Mouse (Mus musculus) adrenal gland (tissue): ENCODE data around the gene Ccnc.

Experiments used
- intact Hi-C: fragments of 180-260 bp; cut with DNase I; formaldehyde crosslinking; loops from one replicate; pipeline ENCODE4 v1.15.1; 2025
- long read RNA-seq, 2 experiments: library from polyadenylated mRNA; unstranded; transcript quantifications; one replicate each; pipeline ENCODE4 v2.0.0; 2020; ENCODE audit warnings: borderline replicate concordance in 1 of 2; ENCODE audit not compliant: insufficient replicate concordance in 1 of 2

The Ccnc gene
- long read RNA-seq, experiment 1, transcript Ccnc-203 (12 exons, 1,406 nt): major isoform, 9 of 16 reads
- long read RNA-seq, experiment 1, partial matches to known transcripts: 1 of 16 reads
- long read RNA-seq, experiment 1, other reads (novel, unspliced or antisense): 3 of 16 reads
- long read RNA-seq, experiment 2, transcript Ccnc-203 (12 exons, 1,406 nt): major isoform, 26 of 34 reads
- long read RNA-seq, experiment 2, partial matches to known transcripts: 0 of 34 reads
- long read RNA-seq, experiment 2, other reads (novel, unspliced or antisense): 3 of 34 reads

DNA sequence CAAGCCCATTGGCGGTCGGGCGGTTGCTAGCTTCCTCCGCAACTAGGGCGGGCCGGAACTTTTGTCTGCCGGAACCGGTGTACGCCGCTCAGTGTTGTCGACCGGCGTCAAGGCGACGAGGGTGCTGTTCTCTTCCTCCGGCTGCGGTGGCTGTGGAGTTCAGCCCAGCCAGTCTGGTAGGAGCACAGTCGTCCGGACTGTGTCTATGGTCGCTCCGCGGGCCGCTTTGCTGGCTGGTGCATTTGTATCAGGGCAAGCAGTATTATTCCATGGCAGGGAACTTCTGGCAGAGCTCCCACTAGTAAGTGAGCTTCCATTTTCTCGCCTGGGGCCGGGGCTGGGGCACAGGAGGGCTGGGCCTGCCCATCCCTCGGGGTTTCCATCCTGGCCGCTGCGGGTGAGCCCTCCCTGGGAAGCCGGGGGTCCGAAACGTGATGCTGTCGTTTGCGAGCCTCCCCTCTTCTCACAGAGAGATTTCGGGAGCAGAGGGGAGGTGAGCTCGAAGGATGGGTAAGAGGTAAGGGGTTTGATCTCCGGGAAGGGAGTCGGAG is at the start of gene Ccnc:
TSS of gene Ccnc (plus strand) at position 87 of the 551 bp plus-strand sequence.
- intact Hi-C loops: loop anchor here (10.0 kb wide), 1 partner anchor 87 kb away; no protein-coding TSS in a partner anchor

- intact Hi-C loops: no loop called here
These were observed 49.2 kb upstream of the Ccnc start for GRCm38 (mm10) chr4:21678101-21678974.

DNA sequence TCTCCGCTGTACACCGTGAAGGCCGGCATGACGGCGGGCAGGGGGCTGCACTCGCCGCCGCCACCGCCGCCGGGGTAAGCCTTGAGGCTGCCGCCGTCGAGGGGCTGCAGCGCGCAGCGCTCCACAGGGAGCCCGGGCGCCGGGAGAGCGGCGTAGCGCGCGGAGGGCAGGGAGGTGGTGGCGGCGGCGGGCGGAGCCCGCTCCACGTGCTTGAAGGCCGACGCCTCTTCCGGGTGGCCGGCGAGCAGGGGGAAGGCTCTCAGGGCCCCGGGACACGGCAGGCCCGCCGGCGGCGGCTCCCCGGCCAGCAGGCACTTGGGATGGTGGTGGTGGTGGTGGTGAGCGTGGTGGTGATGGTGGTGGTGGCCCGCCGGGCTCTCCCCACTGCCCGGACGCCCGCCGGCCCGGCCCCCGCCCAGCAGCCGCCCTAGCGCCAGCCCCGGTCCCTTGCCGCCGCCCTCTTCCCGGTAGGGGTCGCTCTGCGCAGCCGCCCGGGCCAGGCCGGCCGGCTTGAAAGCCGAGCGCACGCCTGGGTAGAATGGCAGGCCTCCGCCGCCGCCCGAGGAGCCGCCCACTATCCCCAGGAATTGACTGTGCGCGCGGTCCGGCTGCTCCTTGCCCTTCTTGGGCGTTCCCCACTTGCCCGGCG is 48.4 kb upstream of the Ccnc start:
- intact Hi-C loops: no loop called here

DNA sequence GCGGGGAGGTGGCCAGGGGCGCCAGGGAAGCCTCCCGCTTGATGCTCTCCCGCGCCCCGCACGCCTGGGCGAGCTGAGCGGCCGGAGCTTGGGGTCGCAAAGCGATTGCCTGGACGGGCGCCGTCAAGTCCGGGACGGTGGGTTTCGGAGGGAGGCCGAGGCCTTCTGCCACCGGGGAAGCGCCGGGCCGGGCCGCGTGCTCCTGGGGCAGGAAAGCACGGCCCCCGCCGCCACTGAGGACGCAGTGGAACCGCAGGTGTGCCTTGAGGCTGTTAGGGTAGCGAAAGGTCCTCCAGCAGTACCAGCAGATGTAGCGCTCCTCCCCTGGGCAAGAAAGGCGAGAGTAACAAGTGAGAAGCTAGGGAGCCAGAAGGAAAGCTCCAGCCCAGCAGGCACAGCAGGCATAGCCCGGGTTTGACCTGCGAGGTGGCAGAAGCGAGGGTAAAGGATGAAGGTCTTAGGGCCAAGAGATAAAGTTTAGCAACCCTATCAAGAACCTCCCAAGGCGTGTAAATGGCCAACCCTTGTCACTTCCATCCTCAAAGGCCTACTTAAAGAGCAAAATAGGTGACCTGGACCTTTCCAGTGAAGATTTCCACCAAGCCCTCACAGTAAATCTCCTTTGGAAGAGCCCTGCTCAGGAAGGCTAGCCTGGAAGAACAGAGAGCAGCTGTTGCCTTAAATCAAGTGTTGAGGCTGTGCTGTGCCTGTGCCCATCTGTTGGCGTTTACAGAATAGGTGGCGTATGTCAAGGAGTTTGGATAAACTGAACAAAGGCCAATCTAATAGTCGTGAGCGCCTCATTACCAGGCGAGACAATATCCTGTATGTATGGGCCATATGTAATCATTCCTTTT is 47.6 kb upstream of the Ccnc start:
- intact Hi-C loops: no loop called here

DNA sequence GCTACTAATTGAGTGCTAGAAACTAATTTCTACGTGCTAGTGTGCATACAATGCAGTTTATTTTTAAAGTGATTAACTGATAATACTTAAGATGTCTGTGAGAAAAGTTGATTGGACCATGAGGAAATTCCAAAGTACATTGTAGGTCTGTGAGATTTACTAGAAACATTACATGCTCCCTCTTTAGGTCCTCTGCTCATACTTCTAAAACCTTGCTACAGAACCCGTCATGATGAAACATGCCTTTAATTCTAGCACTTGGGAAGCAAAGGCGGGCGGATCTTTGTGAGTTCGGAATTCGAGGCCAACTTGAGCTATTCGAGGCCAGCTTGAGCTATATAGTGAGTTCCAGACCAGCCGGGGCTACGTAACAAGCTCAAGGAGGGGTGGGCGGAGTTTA is 46.5 kb upstream of the Ccnc start:
- intact Hi-C loops: no loop called here

GRCm38 (mm10) chr4:21682421-21683150 is 44.9 kb upstream of the Ccnc start:
- intact Hi-C loops: no loop called here

GRCm38 (mm10) chr4:21684341-21684970 is 43.0 kb upstream of the Ccnc start:
- intact Hi-C loops: no loop called here

GRCm38 (mm10) chr4:21685595-21686091 is 41.9 kb upstream of the Ccnc start, which contains the start of gene Prdm13:
Gene Prdm13, minus strand, starts transcription at chr4:21685963.
- intact Hi-C loops: no loop called here

DNA sequence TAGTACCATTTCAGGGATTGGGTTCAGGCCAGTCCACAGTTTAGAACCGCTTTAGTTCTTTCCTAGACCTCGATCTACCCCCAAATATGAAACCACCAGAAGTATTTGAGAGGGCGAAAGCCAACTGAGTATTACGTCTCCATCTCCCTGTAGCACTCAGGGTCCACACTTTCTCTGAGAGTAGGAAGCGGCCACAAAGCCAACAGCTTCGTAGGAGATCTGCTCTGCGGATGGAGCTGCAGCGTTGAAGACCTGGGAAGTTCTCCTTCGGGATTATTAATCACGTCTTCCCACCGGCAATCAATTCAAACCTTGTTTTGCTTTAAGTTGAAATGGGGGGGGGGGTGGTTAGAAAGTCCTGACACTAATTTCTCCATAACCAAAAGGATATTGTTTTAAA is 41.1 kb upstream of the Ccnc start:
- intact Hi-C loops: no loop called here

GRCm38 (mm10) chr4:21686934-21687333 is 40.6 kb upstream of the Ccnc start:
- intact Hi-C loops: no loop called here

GRCm38 (mm10) chr4:21687783-21688702 is 39.5 kb upstream of the Ccnc start:
- intact Hi-C loops: no loop called here

- intact Hi-C loops: no loop called here
These were observed 38.7 kb upstream of the Ccnc start for GRCm38 (mm10) chr4:21688703-21689200.

GRCm38 (mm10) chr4:21689492-21689941 is 38.0 kb upstream of the Ccnc start:
- intact Hi-C loops: no loop called here

DNA sequence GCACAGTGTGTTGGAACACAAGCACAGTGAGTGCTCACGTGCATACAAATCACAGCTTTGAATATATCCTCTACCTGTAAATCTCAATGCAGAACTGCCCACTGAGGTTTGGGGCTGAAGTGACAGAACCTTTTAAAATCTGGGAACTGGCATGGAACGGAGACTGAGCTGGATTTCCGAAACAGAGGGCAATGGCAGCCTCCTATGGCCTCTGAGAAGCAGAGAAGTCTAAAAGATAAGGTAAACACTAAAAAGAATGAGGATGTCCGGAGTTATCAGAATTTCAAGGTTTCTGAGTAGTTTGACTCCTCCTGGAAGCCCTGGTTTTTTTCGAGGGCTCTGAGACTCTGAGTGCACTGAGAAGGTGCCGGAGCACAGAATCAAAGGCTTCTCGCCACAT is 37.3 kb upstream of the Ccnc start:
- intact Hi-C loops: loop anchor here (10.0 kb wide), 1 partner anchor 155 kb away; no protein-coding TSS in a partner anchor

DNA sequence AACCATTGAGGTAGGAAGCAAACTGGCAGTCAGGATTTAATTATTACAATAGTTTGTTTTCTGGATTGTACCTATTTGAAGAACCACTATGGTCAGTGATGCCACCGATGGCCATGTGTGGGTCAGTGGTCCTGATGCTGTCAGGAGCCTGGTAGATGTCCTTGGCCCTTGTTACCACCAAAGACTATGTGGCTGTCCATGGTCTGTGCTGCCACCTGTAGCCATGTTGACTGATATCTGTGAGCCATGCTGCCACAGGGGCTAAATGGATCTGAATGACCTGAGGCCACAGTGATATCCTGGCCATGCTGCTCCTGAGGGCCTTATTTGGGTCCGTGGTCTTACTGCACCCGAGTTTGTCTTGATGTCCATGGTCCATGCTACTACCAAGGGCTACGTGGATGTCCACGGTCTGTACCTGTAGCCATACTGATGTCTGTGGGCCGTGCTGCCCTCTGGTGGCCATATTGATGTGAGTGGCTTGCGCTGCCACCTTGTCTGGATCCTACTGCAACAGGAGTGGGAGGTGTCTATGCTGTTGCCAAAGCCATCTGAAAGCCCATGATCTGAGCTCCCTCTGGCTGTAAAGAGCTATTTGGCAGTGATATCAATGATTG is 31.8 kb upstream of the Ccnc start:
- intact Hi-C loops: loop anchor here (10.0 kb wide), 1 partner anchor 161 kb away; no protein-coding TSS in a partner anchor

GRCm38 (mm10) chr4:21705046-21705445 is 22.5 kb upstream of the Ccnc start:
- intact Hi-C loops: no loop called here

DNA sequence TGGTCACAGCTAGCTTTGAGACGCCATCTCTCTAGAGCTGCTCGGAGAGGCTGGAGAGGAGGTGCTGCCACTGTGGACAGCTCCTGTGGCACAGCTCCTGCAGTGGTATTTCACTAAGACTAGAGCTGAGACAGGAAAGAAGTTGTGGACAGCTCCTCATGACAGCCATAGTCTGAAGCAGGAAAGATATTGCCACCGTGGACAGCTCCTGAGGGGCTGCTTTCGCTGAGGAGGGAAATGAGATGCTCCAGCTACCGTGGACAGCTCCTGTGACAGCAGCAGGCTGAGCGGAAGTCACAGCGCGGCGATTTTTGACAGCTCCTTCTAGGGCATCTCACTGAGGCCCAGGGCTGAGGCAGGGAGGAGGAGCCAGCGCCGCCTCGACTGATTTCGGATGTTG is 15.4 kb upstream of the Ccnc start:
- intact Hi-C loops: no loop called here
